Mouse (Mus musculus) urinary bladder, adult 18-20 months (tissue): ENCODE measurements at regions not wholly inside any gene's neighbourhood (a gene's known extent, or its start where the extent isn't known, plus 50 kb on each side); places are given as distances from the start of the nearest gene placed in this dataset.

Experiments used
- DNase-seq, 2 experiments: peaks; one replicate each; pipeline ENCODE4 v3.0.0; 2022; ENCODE audit warnings: low spot score in 2 of 2, mixed read lengths in 2 of 2

- no peak for DNase-seq
Measured at GRCm38 (mm10) chr10:74722971-74723370, 244.0 kb upstream of the Gnaz start.

- DNase-seq, result no peak
Measured at GRCm38 (mm10) chr10:74749446-74749845, 217.5 kb upstream of the Gnaz start.

GRCm38 (mm10) chr10:74750879-74751278, 216.1 kb upstream of the Gnaz start:
- no peak for DNase-seq

GRCm38 (mm10) chr10:74760734-74761133, 206.2 kb upstream of the Gnaz start:
- no peak for DNase-seq

- no peak for DNase-seq
Measured at GRCm38 (mm10) chr10:74789245-74789644, 177.7 kb upstream of the Gnaz start.

- DNase-seq, result no peak
Measured at GRCm38 (mm10) chr10:74789987-74790386, 177.0 kb upstream of the Gnaz start.

- DNase-seq, result no peak
Measured at GRCm38 (mm10) chr10:74823395-74823794, 143.6 kb upstream of the Gnaz start.

- DNase-seq, result no peak
Measured at GRCm38 (mm10) chr10:74834359-74834758, 132.6 kb upstream of the Gnaz start.

- DNase-seq, result peak; percentile 11 to 24
Measured at GRCm38 (mm10) chr10:74848372-74848771, 118.6 kb upstream of the Gnaz start.

- no peak for DNase-seq
Measured at GRCm38 (mm10) chr10:74854991-74855664, 111.8 kb upstream of the Gnaz start.
